Mouse (Mus musculus): ENCODE measurements around the gene Cd247.

DNA sequence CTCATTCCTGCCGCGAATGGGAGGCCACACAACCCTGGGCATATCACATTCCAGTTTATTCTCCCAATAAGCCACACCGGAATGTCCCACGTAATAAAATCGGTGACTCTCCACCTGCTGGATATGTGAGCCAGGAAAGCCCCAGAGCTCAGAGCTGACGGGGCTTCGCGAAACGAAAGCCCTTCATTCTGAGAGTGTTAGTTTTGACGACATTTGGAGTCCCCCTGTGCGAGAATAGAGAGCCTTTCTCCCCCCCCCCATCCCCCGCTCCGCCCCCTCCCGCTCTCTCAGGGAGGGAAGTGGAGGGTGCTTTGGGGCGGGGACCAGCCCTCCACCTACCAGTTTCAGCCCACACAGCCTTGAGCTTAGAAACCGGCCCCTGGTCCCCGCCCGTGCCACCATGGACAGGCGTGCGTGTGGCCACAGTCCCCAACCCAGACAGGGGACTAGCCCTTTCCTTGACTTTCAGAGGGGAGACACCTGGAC is 56.0 kb downstream of the Cd247 start:
- TF ChIP-seq NANOG (IDR thresholded peaks at IDR 0.05; ENCODE audit: borderline replicate concordance, low read length) (no peak), CTCF (conservative IDR thresholded peaks at IDR 0.05; ENCODE audit: low read length) (no peak)
